Mouse (Mus musculus) kidney, embryonic 16.5 days (tissue): Measurements from ENCODE around the gene Tmem222. TPM values are rescaled to one million over a fixed set of nuclear protein-coding genes. Genes with fewer than 3 reads are reported as not detected.

Experiments
- ATAC-seq: fragments of 200-750 bp; cut with Nextera tagmentation; 2 replicates; pipeline ENCODE4 v1.8.0; 2017; ENCODE audit warnings: moderate TSS enrichment; ENCODE audit not compliant: low FRiP score, low TSS enrichment
- H3K27ac ChIP-seq: fragments of 300-500 bp; sonication (generic); 2 replicates; pipeline ENCODE4 v1.5.1; 2014; ENCODE audit warnings: low read length
- H3K27me3 ChIP-seq: fragments of 300-500 bp; sonication (generic); 2 replicates; pipeline ENCODE4 v1.6.1; 2014; ENCODE audit warnings: low read length, control low read depth, mixed read lengths; ENCODE audit not compliant: insufficient read depth
- H3K36me3 ChIP-seq: fragments of 300-500 bp; sonication (generic); 2 replicates; pipeline ENCODE4 v1.6.1; 2014; ENCODE audit warnings: low read length, control low read depth, mixed read lengths; ENCODE audit not compliant: insufficient read depth
- H3K4me1 ChIP-seq: fragments of 300-500 bp; sonication (generic); 2 replicates; pipeline ENCODE4 v1.6.1; 2014; ENCODE audit warnings: low read length, control low read depth, mixed read lengths; ENCODE audit not compliant: insufficient read depth
- H3K4me2 ChIP-seq: fragments of 300-500 bp; sonication (generic); replicated peaks from 2 replicates; pipeline ENCODE4 v1.6.1; 2014; ENCODE audit warnings: low read depth, low read length
- H3K4me3 ChIP-seq: fragments of 300-500 bp; sonication (generic); 2 replicates; pipeline ENCODE4 v1.5.1; 2014; ENCODE audit warnings: mild to moderate bottlenecking, low read length
- H3K9ac ChIP-seq: fragments of 300-500 bp; sonication (generic); replicated peaks from 2 replicates; pipeline ENCODE4 v1.6.1; 2014; ENCODE audit warnings: low read length
- H3K9me3 ChIP-seq: fragments of 300-500 bp; sonication (generic); 2 replicates; pipeline ENCODE4 v1.6.1; 2016; ENCODE audit warnings: low read length, control low read depth
- WGBS: fragments of 180-500 bp; shearing (Covaris S2); extraction: QIAGEN DNeasy Blood & Tissue Kit; methylation state at CpG from one replicate; pipeline ENCODE4 v1.1.7; 2014; 5-methylcytosine and 5-hydroxymethylcytosine counted together
- polyA plus RNA-seq: library from polyadenylated mRNA; unstranded; fragments of >200 nt; fragmentation: Nextera tagmentation; extraction: Ambion mirVana; gene quantifications from 2 replicates; pipeline ENCODE4 v1.2.1, GENCODE M21; 2015

The Tmem222 gene
- polyA plus RNA-seq, 1 experiment from 2014 or later, result 90.4 TPM

DNA sequence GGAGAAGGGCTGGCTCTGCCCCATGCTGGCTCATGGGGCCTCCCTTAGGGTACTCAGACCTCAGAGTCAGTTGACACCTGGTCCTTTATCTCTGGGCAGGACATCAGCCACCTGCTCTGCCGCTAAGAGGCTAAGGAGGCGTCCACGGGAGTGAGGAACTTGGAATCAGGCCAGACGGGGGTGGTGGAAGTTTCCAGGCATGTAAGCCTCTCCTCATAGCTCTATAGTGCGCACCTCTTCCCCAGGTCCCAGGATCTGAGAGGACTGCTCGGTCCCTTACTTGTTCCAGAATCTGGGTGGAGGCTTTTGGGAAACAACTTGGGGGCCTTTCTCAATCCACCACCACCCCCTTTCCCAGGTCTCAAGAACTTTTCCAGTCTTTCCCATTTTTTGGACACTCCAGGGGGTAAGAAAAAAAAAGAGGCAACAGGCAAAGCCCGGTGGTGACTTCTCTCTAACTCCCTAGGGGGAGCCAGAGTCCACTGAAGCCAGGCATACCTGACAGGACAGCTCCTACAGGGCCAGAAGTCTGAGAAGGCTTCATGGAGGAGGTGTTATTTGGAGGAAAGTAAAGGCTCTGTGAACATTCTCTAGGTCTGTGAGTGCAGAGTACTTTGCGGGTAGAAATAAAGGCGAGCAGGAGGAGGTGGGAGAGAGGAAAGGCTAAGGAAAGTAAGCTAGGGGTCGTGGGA lies 44.2 kb downstream of the Tmem222 start:
- Histone ChIP-seq H3K27ac (no peak overlapping the region), H3K27me3 (0 out of 2 replicates have a peak, but pooled peaks cover 2% of the 10 kb centered on the region), H3K4me1 (no peaks in the 10 kb centered on the region), H3K9ac (no peak overlapping the region), H3K4me2 (no peak overlapping the region), H3K36me3 (no peaks in the 10 kb centered on the region), H3K9me3 (no peaks in the 10 kb centered on the region), H3K4me3 (no peak overlapping the region)
- WGBS, result 33% methylated on average over 10 of the region's 10 CpGs
- ATAC-seq, result 0 out of 2 replicates have a peak, but pooled peaks have one; percentile 39

DNA sequence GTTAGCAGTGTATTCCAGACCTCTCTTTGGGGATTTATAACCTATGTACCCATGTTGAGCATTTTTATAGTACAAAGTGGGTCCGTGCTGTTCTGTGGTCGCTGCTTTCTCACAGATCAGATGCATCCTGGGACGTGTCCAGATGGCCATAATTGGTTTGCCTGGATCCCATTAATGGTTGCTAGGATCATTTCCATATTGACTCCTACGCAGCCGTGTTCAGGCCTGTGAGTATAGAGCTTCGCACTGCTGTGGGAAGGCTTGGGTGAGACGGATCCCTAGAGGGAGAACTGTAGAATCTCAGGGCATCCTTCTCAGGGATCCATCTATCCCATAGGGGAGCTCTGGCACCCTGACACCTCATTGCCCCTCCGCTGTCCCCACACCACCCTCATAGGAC lies 48.0 kb downstream of the Tmem222 start:
- Histone ChIP-seq H3K4me3 (no peak overlapping the region), H3K4me1 (no peaks in the 10 kb centered on the region), H3K27ac (no peak overlapping the region), H3K9me3 (no peaks in the 10 kb centered on the region), H3K9ac (no peak overlapping the region), H3K36me3 (no peaks in the 10 kb centered on the region), H3K27me3 (0 out of 2 replicates have a peak, but pooled peaks cover 2% of the 10 kb centered on the region), H3K4me2 (no peak overlapping the region)
- 77% methylated on average over 8 of the region's 8 CpGs for WGBS
- ATAC-seq, result no peak

DNA sequence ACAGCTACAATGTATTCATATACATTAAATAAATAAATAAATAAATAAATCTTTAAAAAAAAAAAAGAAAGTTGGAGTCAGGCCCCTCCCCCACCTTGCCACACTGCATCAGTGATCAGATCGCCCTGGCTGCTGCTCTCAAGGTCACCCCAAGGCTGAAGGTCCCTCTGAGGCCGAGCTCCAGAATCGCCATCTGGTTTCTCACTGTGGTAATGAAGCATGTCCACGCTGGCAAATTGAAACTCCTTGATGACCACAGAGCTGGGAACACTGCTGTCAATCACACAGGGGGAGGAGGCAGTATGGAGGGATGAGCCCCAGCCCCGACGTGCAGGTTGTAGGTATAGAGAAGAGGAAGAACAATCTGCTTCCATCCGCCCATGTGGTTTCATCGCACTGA lies 50.0 kb downstream of the Tmem222 start:
- no peaks in the 10 kb centered on the region for H3K36me3 ChIP-seq
- 43% methylated on average over 8 of the region's 8 CpGs for WGBS
- H3K4me1 ChIP-seq, result peaks cover 4% of the 10 kb centered on the region; the same call in 1 of the 2 replicates
- H3K4me2 ChIP-seq, result no peak overlapping the region
- H3K27me3 ChIP-seq, result no peaks in the 10 kb centered on the region
- no peak overlapping the region for H3K27ac ChIP-seq
- H3K9ac ChIP-seq, result no peak overlapping the region
- no peak overlapping the region for H3K4me3 ChIP-seq
- no peaks in the 10 kb centered on the region for H3K9me3 ChIP-seq
- 0 out of 2 replicates have a peak, but pooled peaks have one; percentile 33 for ATAC-seq

DNA sequence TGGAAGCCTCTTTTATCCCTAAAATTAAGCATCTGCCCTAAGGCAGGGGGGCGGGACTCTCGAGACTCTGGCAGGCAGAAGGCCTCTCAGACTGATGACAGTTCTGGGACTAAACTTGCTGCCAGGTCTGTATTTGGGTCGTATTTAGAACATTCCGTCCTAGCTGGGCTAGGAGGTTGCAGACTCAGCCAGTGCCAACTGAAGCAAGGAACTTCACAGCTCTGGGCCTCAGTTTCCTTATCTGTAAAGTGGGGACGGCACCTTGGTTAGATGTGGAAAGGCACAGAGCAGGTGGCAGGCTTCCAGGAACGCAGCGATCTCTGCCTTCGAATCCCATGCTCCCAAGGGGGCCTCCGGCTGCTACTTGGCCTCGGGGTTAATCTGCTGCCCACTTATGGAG lies 51.5 kb downstream of the Tmem222 start:
- WGBS, result 60% methylated on average over 10 of the region's 10 CpGs
- Histone ChIP-seq H3K9ac (no peak overlapping the region), H3K4me2 (no peak overlapping the region), H3K27me3 (peaks cover 4% of the 10 kb centered on the region; the same call in 1 of the 2 replicates), H3K9me3 (no peaks in the 10 kb centered on the region), H3K4me3 (no peak overlapping the region), H3K36me3 (no peaks in the 10 kb centered on the region), H3K27ac (no peak overlapping the region), H3K4me1 (peaks cover 14% of the 10 kb centered on the region)
- ATAC-seq, result no peak

- no peak overlapping the region for H3K4me3 ChIP-seq
- peaks cover 19% of the 10 kb centered on the region for H3K4me1 ChIP-seq
- H3K27ac ChIP-seq, result no peak overlapping the region
- H3K36me3 ChIP-seq, result no peaks in the 10 kb centered on the region
- WGBS, result 66% methylated on average over 5 of the region's 5 CpGs
- no peak for ATAC-seq
- H3K9me3 ChIP-seq, result no peaks in the 10 kb centered on the region
- no peak overlapping the region for H3K4me2 ChIP-seq
- H3K27me3 ChIP-seq, result peaks cover 4% of the 10 kb centered on the region; the same call in 1 of the 2 replicates
- no peak overlapping the region for H3K9ac ChIP-seq
Observed at GRCm38 (mm10) chr4:133223875-133224274, 53.7 kb downstream of the Tmem222 start.

DNA sequence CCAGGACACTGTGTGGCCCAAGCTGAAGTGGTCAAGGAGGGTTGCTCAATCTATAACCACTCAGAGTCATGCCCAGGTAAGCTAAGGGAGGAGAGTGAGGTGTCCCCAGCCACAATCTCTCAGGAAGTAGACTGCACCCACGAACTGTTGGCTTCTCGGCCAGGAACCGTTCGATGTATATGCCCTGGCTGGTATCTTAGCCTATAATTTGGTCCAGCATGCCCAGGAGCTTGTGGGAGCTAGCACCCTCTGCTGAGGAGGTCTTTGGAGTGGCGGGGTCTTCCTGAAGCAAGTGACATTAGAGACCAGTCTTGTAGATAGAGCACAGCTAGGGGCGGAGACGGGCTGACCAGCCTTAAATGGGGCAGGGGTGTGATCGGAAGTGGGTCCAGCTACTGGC lies 55.9 kb downstream of the Tmem222 start:
- Histone ChIP-seq H3K27me3 (peaks cover 4% of the 10 kb centered on the region; the same call in 1 of the 2 replicates), H3K4me3 (no peak overlapping the region), H3K9me3 (no peaks in the 10 kb centered on the region), H3K27ac (no peak overlapping the region), H3K36me3 (no peaks in the 10 kb centered on the region), H3K4me2 (no peak overlapping the region), H3K4me1 (peaks cover 19% of the 10 kb centered on the region), H3K9ac (no peak overlapping the region)
- 84% methylated on average over 8 of the region's 8 CpGs for WGBS
- no peak for ATAC-seq

- peak overlapping the region; percentile 65 for H3K9ac ChIP-seq
- no peaks in the 10 kb centered on the region for H3K36me3 ChIP-seq
- 2% methylated on average over 25 of the region's 25 CpGs for WGBS
- H3K9me3 ChIP-seq, result no peaks in the 10 kb centered on the region
- peak; percentile 78 for ATAC-seq
- peaks cover 4% of the 10 kb centered on the region; the same call in 1 of the 2 replicates for H3K27me3 ChIP-seq
- H3K4me2 ChIP-seq, result peak overlapping the region; percentile 78
- H3K4me1 ChIP-seq, result peaks cover 19% of the 10 kb centered on the region
- H3K27ac ChIP-seq, result 0 out of 2 replicates have a peak overlapping the region, but pooled peaks have one; percentile 40
- H3K4me3 ChIP-seq, result peak overlapping the region; percentile 49
Observed at GRCm38 (mm10) chr4:133220656-133221055, 56.9 kb downstream of the Tmem222 start.

DNA sequence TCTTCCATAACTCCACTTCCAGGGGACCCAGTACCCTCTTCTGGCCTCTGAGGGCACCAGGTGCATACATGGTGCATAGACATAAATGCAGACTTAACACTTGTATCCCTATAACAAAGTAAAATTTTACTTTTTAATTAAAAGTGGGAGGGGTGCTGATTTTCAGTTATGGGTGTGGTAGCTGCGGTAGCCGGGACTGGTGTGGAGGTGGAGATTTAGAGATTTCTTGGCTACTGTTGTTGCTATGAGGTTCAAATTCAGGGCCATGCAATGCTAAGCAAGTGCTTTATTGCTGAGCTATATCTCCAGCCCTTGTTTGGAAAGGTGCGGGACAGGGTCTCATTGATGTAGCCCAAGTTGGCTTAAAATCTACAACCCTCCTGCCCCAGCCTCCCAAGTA lies 58.8 kb downstream of the Tmem222 start:
- Histone ChIP-seq H3K9ac (no peak overlapping the region), H3K36me3 (no peaks in the 10 kb centered on the region), H3K4me2 (no peak overlapping the region), H3K27ac (no peak overlapping the region), H3K9me3 (no peaks in the 10 kb centered on the region), H3K27me3 (peaks cover 10% of the 10 kb centered on the region), H3K4me3 (no peak overlapping the region), H3K4me1 (peaks cover 20% of the 10 kb centered on the region)
- 92% methylated on average over 3 of the region's 3 CpGs for WGBS
- no peak for ATAC-seq

GRCm38 (mm10) chr4:133217641-133218040 lies 60.0 kb downstream of the Tmem222 start:
- H3K4me2 ChIP-seq, result no peak overlapping the region
- no peak overlapping the region for H3K4me3 ChIP-seq
- WGBS, result 3% methylated on average over 5 of the region's 5 CpGs
- H3K9me3 ChIP-seq, result no peaks in the 10 kb centered on the region
- H3K27me3 ChIP-seq, result peaks cover 14% of the 10 kb centered on the region
- H3K4me1 ChIP-seq, result peaks cover 27% of the 10 kb centered on the region
- no peak overlapping the region for H3K9ac ChIP-seq
- H3K27ac ChIP-seq, result no peak overlapping the region
- no peaks in the 10 kb centered on the region for H3K36me3 ChIP-seq
- ATAC-seq, result no peak
